Mouse (Mus musculus): ENCODE measurements at regions not wholly inside any gene's neighbourhood (a gene's known extent, or its start where the extent isn't known, plus 50 kb on each side); places are given as distances from the start of the nearest gene placed in this dataset.

DNA sequence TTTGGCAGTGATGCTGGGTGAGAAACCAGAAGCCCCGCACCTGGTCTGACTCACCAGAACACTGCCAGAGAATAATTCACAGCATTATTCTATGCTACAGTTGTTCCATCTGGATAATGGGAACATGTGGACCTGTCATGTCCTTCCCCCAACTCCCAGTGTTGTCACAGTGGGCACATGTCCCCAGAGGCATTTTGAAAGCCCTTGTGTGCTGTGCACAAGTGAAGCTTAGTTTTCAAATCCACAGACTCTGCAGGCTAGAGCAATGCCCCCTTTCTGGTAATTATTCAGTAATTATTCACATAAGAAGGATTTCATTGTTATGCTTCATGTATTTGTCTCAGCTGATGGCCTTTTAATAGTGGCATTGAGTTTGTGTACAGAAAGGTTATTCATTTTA lies 146.7 kb downstream of the Slc4a3 start:
- TF ChIP-seq CTCF (IDR thresholded peaks at IDR 0.05; ENCODE audit: low read depth) (no peak), EP300 (optimal IDR thresholded peaks at IDR 0.05) (no peak)

Measured in stomach, postnatal 0 days (tissue).